Mouse (Mus musculus) B cell, adult 67 days (primary cell): ENCODE measurements around the gene Arsg. TPM values are rescaled to one million over a fixed set of nuclear protein-coding genes. Genes with fewer than 3 reads are reported as not detected.

ENCODE experiments used
- total RNA-seq, 2 experiments: library from RNA; stranded (reverse); gene quantifications; 4 replicates each; pipeline ENCODE4 v1.2.4; 2023

Gene Arsg
- total RNA-seq, result 1 to 10 TPM; 3.8 to 7.0 TPM

DNA sequence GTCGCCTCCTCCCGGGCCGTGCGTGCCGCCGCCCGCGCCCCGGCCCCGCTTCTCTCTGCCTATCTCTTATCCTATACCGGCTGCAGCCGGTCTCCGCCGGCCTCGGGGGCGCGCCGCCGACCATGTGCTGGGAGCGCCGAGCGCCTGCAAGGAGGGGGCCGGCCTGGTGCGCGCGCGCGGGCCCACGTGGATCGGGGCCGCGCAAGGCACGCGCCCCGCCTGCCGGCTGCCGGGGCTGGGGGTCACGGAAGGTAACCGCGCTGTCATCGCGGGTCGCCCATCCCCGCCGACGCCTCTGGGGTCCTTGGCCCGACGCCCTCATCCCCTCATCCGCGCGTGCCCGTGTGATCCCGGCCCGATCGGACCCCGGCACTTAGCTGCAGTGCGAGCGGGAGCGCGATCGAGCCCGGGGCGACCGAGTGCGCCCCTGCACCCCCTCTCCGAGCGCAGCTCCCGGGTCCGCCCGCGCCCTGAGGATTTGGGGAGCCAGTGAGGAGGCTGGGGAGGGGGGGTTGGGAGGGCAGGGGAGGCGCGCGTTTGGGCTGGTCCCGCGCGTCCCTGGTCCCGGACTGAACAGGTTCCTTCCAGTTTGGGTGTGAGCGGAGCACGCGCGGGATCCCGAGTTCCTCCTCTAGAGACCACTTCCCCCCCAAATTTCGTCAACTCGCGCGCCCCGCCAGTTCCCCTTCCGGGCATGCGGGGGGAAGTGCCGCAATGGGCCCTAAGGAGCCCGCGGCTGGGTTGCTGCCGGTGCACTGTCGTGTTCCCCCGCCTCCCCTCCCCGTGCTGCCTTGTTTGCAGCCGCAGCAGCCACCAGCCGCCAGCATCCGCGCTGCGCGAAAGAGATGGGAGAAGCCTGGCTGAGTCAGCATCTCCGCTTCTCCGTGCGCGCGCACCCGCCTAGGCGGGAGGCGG, at the start of gene Arsg, which contains the start of gene Slc16a6:
Gene Arsg, plus strand, starts transcription at position 204 of the 915 bp plus-strand sequence.
Gene Slc16a6, minus strand, starts transcription at position 428 of the 915 bp plus-strand sequence.

DNA sequence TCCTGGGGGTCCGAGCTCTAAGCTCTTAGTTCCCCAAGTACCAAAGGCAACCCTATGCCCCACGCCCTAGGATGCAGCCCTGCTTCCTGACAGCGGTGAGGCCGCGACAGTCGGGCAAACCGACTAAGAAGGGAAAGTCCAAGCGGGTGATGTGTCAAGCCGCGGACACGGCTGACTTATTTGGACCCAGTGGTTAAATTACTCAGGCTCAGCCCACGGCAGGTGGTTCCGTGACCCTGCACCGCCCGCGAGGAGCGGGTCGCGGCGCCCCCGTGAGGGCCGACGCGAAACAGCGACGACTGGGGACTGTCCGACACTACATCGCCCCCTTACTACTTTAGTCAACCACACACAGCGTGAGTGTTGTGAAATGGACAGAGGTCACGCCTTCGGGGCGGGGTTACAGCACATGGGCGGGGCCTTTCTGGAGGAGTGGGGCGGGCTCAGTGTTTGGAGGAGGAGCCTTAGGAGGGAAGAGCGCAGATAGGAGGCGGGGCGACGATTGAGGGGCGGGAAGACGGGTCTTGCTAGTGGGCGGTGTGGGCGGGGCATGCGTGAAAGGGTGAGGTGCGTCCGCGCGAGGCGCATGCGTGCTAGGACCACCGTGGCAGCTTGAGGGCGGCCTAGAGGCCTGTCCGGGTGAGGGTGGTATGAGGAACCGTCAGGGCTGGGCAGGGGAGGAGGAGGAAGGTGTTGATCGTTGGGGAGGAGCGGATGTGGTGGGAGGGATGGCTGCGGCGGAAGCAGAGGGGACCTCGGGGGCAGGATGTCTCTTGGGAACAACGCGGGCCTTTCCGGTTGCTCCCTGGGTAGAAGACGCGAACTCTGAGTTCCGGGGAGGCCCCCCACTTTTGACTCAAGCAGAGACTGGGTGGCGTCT, 47.5 kb upstream of the Arsg start, which contains the start of gene Amz2:
Gene Amz2, plus strand, starts transcription at position 555 of the 880 bp plus-strand sequence.

GRCm38 (mm10) chr11:109611303-109612149, 138.4 kb downstream of the Arsg start, which contains the start of gene Wipi1:
Wipi1 (minus strand) TSS chr11:109611967.

Other genes starting within 250 kb of the Arsg start
- under 1 TPM; 0.15 to 0.64 TPM for gene Rgs9, start 175.2 kb upstream of the Arsg start, total RNA-seq
- 100 to 1,000 TPM; 156 to 167 TPM for gene Gna13, start 110.5 kb upstream of the Arsg start, total RNA-seq
- gene 9930022D16Rik, start 59.5 kb upstream of the Arsg start, total RNA-seq, result under 1 TPM; 0.46 to 0.80 TPM
- gene Amz2, start 47.4 kb upstream of the Arsg start, total RNA-seq, result 10 to 100 TPM; 28.4 to 39.2 TPM
- 10 to 100 TPM; 93.1 to 97.3 TPM for gene Slc16a6, start 224 bp downstream of the Arsg start, total RNA-seq
- gene Wipi1, start 138.6 kb downstream of the Arsg start, total RNA-seq, result 1 to 10 TPM in 1 of 2 experiments, under 1 TPM in 1; 0.58 to 1.6 TPM
- gene Prkar1a, start 176.0 kb downstream of the Arsg start, total RNA-seq, result 100 to 1,000 TPM; 234 to 294 TPM
- gene Fam20a, start 248.9 kb downstream of the Arsg start, total RNA-seq, result not detected